Mouse (Mus musculus) spleen, adult 2 months (tissue): ENCODE data around the gene Tgm1.

Source experiments
- CTCF ChIP-seq: fragments of 200-500 bp; IDR thresholded peaks from 2 replicates; pipeline ENCODE4 v1.5.1; 2011; ENCODE audit warnings: mild to moderate bottlenecking, inconsistent platforms; ENCODE audit not compliant: insufficient read depth, insufficient read length, insufficient replicate concordance; ENCODE audit errors: extremely low read depth
- POLR2A ChIP-seq: fragments of 200-500 bp; IDR thresholded peaks from 2 replicates; pipeline ENCODE4 v1.6.1; 2011; ENCODE audit warnings: low read depth, low read length, inconsistent platforms

DNA sequence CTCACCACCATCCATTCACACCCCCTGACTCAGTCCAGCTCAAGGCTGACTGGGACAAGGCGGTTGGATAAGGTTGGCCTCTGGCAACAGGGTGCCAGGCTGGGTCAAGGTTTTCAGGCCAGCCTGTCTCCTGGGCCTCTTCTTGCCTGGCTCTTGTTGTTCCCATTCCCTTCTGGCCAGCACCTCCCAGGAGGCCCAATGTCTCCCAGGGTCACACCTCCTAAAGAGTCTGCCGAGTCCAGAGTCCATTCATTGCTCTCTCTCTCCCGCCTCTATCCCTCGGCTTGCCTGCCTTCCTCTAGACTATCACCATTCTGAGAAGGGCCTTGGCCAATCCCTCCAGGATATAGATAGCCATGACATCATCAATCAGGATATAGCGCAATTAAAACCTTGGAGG lies 55.7 kb downstream of the Tgm1 start:
- TF ChIP-seq CTCF (no peak), POLR2A (no peak)
